Mouse (Mus musculus): ENCODE data around the gene Xlr3c.
"Not testable (repeated sequence)": the region's sequence is repeated elsewhere in the genome, so short reads cannot be mapped to it uniquely, and the experiment has no call there.

The Xlr3c gene

DNA sequence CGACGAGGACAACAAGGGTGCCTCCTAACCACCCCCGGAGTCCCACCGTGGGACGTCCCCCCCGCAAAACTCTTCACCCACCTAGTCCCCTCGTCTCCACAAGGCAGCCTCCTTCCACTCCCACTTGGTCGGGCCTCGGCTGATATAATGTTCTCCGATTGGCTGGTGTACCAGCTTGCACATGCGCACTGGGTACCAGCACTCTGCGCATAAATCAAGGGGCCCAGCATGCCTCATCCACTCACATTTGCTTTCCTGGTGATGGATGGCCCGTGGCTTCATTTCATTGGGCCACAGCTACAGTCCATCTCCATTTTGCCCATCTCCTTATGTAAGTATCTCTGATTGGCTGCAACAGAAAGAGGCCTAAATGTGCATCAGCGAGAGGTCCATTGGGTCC lies at the start of gene Xlr3c:
Gene Xlr3c (minus strand): TSS at position 121 of the 400 bp plus-strand sequence.
- DNase-seq (ENCODE audit: low read depth), result not testable (repeated sequence)

GRCm38 (mm10) chrX:73312522-73312921 lies 47.3 kb upstream of the Xlr3c start:
- peak; percentile 33 for DNase-seq (ENCODE audit: low read depth)

DNA sequence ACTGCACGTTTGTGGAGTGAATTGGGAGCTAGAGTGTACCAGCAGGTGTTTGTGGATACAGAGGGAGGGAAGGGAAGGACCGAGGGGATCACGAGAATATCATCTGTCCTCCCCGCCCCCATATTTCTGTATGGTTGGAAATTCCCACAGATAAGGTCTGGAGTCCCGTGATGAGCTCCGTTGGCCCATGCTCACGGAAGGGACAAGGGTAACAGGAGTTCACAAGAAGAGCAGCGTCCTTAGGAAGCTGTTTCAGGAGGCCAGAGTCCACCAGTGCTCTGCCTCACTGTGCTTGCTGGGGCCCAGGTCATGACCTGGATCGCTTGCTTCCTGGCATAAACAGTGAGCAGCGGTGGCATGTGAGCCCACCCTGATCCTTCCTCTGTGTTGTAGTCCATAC lies 30.6 kb upstream of the Xlr3c start:
- DNase-seq (ENCODE audit: low read depth), result not testable (repeated sequence)

DNA sequence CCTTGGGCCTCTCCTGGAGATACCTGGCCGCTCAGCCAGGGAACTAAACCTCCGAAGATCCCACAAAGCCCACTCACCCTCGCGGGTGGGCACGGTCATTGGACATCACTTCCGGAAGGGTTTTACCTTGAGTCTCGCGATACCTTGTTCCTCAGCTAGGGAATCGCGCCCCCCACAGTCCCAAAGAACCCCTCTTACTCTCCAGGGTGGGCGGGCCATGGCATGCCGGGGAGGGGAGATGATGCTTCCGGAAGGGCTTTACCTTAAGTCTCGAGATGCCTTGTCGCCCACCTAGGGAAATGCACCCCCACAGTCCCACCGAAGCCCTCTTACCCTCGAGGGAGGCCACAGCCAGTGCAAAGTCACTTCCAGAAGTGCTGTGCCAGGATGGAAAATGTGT lies 27.7 kb upstream of the Xlr3c start, which contains the start of the genes Xlr5a and Xlr5c:
Gene Xlr5a (minus strand): TSS at position 101 of the 400 bp plus-strand sequence.
Gene Xlr5c (minus strand): TSS at position 101 of the 400 bp plus-strand sequence.
- DNase-seq (ENCODE audit: low read depth), result not testable (repeated sequence)

DNA sequence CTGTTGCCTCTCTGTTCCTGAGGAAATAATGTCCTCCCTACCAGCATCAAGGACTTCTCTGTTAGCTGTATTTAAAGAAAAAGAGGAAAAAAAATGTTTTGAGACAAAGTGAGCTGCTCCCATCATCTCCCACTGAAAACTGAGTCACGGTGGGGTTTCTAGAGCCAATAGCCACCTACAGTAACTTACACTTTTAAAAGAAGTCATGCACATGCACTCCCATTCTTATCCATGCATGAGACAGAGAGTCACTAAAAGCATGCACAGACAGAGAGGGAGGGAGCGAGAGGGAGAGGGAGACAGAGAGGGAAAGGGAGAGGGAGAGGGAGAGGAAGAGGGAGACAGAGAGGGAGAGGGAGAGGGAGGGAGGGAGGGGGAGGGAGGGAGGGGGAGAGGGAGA lies 2.8 kb downstream of the Xlr3c start:
- DNase-seq (ENCODE audit: low read depth), result not testable (repeated sequence)

DNA sequence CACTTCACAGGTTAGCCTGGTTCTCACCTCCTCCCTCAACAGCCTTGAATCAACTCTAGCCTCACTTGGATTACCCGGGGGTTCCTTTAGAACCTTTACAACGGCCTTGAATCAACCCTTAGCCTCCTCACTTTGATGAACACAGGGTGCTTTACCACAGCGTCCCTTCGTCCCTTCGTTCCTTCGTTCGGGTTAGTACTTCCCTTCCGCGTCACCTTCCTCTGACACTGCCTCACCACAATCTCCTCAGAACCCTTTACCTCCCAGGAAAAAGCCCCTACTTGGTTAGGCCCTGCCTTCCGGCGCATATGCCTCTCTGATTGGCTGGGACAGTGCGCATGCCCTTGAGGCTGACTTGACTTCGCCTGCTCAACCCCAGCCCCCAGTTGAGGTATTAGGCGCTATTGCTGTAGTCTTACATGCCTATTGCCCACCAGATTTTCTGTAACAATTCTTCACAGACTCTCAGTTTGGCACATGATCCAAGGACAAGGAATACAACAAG lies 22.3 kb downstream of the Xlr3c start, which contains the start of gene Xlr4c:
Gene Xlr4c (minus strand): TSS at position 310 of the 505 bp plus-strand sequence.
- DNase-seq (ENCODE audit: low read depth), result not testable (repeated sequence)

GRCm38 (mm10) chrX:73229288-73229687 lies 35.9 kb downstream of the Xlr3c start:
- DNase-seq (ENCODE audit: low read depth), result no peak

GRCm38 (mm10) chrX:73228606-73229214 lies 36.5 kb downstream of the Xlr3c start:
- no peak for DNase-seq (ENCODE audit: low read depth)

DNA sequence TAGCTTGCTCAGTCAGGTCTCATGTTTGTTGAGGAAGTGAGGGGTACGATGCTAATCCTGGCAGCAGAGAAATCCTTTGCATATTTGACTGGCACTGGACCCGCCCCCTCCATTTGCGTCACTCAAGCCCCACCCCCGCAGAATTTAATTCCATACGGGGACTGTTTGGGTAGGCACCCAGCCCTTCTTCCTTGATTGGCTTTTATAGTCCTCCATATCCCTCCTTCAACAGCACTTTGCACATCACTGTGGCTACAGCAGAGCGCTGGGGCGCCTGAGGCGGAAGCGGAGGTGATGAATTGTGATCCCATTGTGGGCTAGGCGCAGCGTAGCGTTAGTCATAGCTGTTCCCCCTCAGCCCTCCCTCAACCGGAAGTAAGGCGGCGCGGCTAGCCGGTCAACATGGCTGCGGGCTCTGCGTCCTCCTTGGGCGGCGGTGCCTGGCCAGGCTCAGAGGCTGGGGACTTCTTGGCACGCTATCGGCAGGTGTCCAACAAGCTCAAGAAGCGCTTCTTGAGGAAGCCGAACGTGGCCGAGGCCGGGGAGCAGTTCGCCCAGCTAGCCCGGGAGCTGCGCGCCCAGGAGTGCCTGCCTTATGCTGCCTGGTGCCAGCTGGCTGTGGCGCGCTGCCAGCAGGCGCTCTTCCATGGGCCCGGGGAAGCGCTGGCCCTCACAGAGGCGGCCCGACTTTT lies 37.1 kb downstream of the Xlr3c start, which contains the start of gene F8a:
Gene F8a (plus strand): TSS at position 378 of the 692 bp plus-strand sequence.
- peak; percentile 53 for DNase-seq (ENCODE audit: low read depth)

DNA sequence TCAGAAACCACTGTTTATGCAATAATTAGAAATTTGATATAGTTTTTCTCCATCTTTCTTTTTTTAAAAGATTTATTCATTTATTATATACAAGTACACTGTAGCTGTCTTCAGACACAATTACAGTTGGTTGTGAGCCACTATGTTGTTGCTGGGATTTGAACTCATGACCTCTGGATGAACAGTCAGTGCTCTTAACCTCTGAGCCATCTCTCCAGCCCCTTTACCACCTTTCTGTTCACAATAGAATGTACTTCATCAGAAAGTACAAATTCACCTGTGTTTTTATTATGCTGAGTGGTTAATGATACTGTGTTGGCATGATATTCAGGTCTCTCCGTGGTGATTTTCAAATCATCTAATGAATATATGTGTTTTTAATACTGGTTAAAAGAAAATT lies 39.8 kb downstream of the Xlr3c start:
- DNase-seq (ENCODE audit: low read depth), result no peak

- DNase-seq (ENCODE audit: low read depth), result not testable (repeated sequence)
These were observed 51.2 kb downstream of the Xlr3c start, which contains the start of gene Xlr4b for GRCm38 (mm10) chrX:73213819-73214564. Gene Xlr4b (plus strand): TSS chrX:73214333.

All from c-Kit-positive CD71-negative TER-119-negative erythroid progenitor cells, embryonic 14.5 days (primary cell).